Mouse (Mus musculus) stomach, postnatal 0 days (tissue): ENCODE measurements around the gene Abcb8.

Experiments
- CTCF ChIP-seq: IDR thresholded peaks from 2 replicates; pipeline ENCODE4 v1.5.1; 2016; ENCODE audit warnings: antibody characterized with exemption, low read depth, mild to moderate bottlenecking, moderate library complexity
- EP300 ChIP-seq: optimal IDR thresholded peaks from 2 replicates; pipeline ENCODE3; 2016; ENCODE audit warnings: antibody characterized with exemption

DNA sequence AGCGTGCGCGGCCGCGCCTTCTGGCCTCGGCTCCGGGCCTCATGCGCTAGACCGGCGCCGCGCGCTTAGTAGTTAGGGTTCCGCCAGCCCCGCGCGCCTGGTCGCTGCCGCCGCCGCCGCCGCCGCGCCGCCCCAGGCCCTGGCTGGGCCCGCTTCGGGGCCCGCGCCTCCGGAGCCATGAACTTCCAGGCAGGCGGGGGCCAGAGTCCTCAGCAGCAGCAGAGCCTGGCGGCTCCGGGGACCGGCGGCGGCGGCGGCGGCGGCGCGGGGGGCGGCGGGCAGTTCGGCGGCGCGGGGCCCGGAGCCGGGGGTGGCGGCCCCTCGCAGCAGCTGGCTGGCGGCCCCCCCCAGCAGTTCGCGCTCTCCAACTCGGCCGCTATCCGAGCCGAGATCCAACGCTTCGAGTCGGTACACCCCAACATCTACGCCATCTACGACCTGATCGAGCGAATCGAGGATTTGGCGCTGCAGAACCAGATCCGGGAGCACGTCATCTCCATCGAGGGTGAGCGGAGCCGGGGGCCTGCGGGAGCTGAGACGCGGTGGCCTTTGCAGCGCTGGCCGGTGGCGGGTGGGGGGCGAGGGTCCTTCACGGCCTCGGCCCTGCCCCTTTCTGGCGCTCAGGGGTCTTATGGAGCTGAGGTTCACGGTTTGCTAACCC, 58.7 kb downstream of the Abcb8 start, which contains the start of gene Agap3:
- TF ChIP-seq EP300 (no peak), CTCF (no peak)
